Comparison of ENCODE assay signal across 10 mouse cellular contexts in the genomic region with DNA sequence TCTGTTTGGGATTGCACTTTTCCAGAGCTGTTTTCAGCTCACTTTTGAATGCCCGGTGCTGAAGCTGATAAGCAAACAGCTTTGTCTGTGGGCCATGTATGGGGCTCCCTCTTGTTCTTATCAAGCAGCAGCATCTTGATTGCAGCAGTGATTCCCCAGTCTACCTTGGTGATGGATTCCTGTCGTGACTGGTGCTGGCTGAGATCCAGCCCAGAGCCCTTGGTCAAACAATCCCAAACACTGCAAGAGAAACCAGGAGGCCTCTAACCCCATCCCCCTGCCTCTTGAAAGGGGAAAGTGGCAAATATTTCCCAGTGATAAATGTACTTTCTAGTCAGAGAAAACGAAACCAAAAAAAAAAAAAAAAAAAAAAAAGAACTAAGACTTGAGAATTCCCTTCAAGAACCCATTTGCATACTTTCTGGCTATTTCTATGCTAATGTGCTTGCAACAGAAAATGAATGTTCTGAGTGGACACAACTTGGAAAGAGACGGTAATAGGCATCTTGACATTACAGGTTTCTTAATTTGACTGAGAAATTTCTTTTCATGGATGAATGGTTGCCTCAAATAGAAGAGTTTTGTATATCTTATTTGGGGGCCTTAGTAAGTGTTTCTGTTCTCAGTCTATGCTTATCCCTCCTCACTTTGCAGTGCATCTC. TPM values are rescaled to one million over a fixed set of nuclear protein-coding genes. Genes with fewer than 3 reads are reported as not detected.
DNase-seq lines count a peak whose midpoint lies in the region; ATAC-seq and TF ChIP-seq lines count a peak whose summit lies in the region.
"Had no signal": no experiment of that assay in that cellular context is flagged by ENCODE, and none has a peak within 500 bp of the region (broad histone marks: within the 10 kb centered on the region; RNA-seq: fewer than 3 reads in every experiment).

No protein-coding gene starts in this region.

- no peaks in the 10 kb centered on the region for H3K27me3 ChIP-seq in heart, embryonic 12.5 days (replicated peaks)
- no peaks in the 10 kb centered on the region for H3K27me3 ChIP-seq in heart, embryonic 11.5 days (ENCODE audit: control insufficient read depth, insufficient read depth, low read length)
- no peaks in the 10 kb centered on the region for H3K27me3 ChIP-seq in kidney, postnatal 0 days (ENCODE audit: insufficient read depth, low read length)
- H3K27me3 ChIP-seq: embryonic facial prominence, embryonic 15.5 days had no signal

- no peak for ATAC-seq in heart, embryonic 12.5 days (ENCODE audit: insufficient number of reproducible peaks, low FRiP score)
- no peak for ATAC-seq in heart, embryonic 11.5 days (replicated peaks; ENCODE audit: insufficient number of reproducible peaks, low FRiP score, low TSS enrichment)
- no peak for ATAC-seq in kidney, postnatal 0 days (replicated peaks; ENCODE audit: low FRiP score, low read depth)

- H3K36me3 ChIP-seq in heart, embryonic 12.5 days = no peaks in the 10 kb centered on the region
- H3K36me3 ChIP-seq in heart, embryonic 11.5 days (ENCODE audit: control insufficient read depth, insufficient read depth, low read length) = no peaks in the 10 kb centered on the region
- no peaks in the 10 kb centered on the region for H3K36me3 ChIP-seq in kidney, postnatal 0 days (ENCODE audit: insufficient read depth, low read length)
- H3K36me3 ChIP-seq: embryonic facial prominence, embryonic 15.5 days had no signal

- no peak overlapping the region for H3K9ac ChIP-seq in heart, embryonic 12.5 days
- H3K9ac ChIP-seq in heart, embryonic 11.5 days (ENCODE audit: low read depth, low read length) = no peak overlapping the region
- no peak overlapping the region for H3K9ac ChIP-seq in kidney, postnatal 0 days (ENCODE audit: low read depth, low read length)
- H3K9ac ChIP-seq: embryonic facial prominence, embryonic 15.5 days had no signal

- H3K4me2 ChIP-seq in heart, embryonic 12.5 days = peak overlapping the region; percentile 24; the same call in 1 of the 2 replicates
- no peak overlapping the region for H3K4me2 ChIP-seq in heart, embryonic 11.5 days
- peak overlapping the region; percentile 25 for H3K4me2 ChIP-seq in kidney, postnatal 0 days (ENCODE audit: low read length)
- H3K4me2 ChIP-seq: embryonic facial prominence, embryonic 15.5 days had no signal

- H3K27ac ChIP-seq in heart, embryonic 12.5 days (ENCODE audit: poor library complexity, severe bottlenecking) = no peak overlapping the region
- no peak overlapping the region for H3K27ac ChIP-seq in heart, embryonic 11.5 days (ENCODE audit: low read depth, low read length)
- no peak overlapping the region for H3K27ac ChIP-seq in kidney, postnatal 0 days
- H3K27ac ChIP-seq: embryonic facial prominence, embryonic 15.5 days had no signal

- no peaks in the 10 kb centered on the region for H3K9me3 ChIP-seq in heart, embryonic 12.5 days (replicated peaks)
- no peaks in the 10 kb centered on the region for H3K9me3 ChIP-seq in heart, embryonic 11.5 days (replicated peaks; ENCODE audit: control insufficient read depth, low read length)
- H3K9me3 ChIP-seq in kidney, postnatal 0 days (replicated peaks; ENCODE audit: low read length) = no peaks in the 10 kb centered on the region
- H3K9me3 ChIP-seq: embryonic facial prominence, embryonic 15.5 days had no signal

- DNase-seq in 3134 (ENCODE audit: extremely low read depth, insufficient read length, low spot score) = peak; percentile 7
- peak; percentile 35 for DNase-seq in adrenal gland, adult 8-10 months
- DNase-seq in kidney, postnatal 0 days (ENCODE audit: low spot score) = peak; percentile 18
- no peak for DNase-seq in spleen, postnatal 10 days (ENCODE audit: low spot score in 2 of 2)
- DNase-seq in right cerebral cortex, adult 2 months (ENCODE audit: low spot score in 2 of 2) = no peak
- DNase-seq in cerebellum, postnatal 4 days (ENCODE audit: low spot score in 2 of 2) = no peak
- DNase-seq: cerebellum, adult 9-10 months had no signal

- TF ChIP-seq CTCF in kidney, postnatal 0 days (IDR thresholded peaks at IDR 0.05; ENCODE audit: low read depth) = no peak

- WGBS in heart, embryonic 12.5 days = 16% methylated on average over 4 of the region's 4 CpGs
- WGBS in heart, embryonic 11.5 days (ENCODE audit: insufficient replicate concordance) = 23% methylated on average over 4 of the region's 4 CpGs
- WGBS in kidney, postnatal 0 days = 32% methylated on average over 4 of the region's 4 CpGs

- H3K4me1 ChIP-seq in heart, embryonic 12.5 days (replicated peaks) = peaks cover 10% of the 10 kb centered on the region
- peaks cover 3% of the 10 kb centered on the region; the same call in 1 of the 2 replicates for H3K4me1 ChIP-seq in heart, embryonic 11.5 days (ENCODE audit: control insufficient read depth, insufficient read depth, low read length)
- H3K4me1 ChIP-seq in kidney, postnatal 0 days (replicated peaks; ENCODE audit: insufficient read depth, low read length) = no peaks in the 10 kb centered on the region
- H3K4me1 ChIP-seq: embryonic facial prominence, embryonic 15.5 days had no signal

- H3K4me3 ChIP-seq in heart, embryonic 12.5 days = no peak overlapping the region
- no peak overlapping the region for H3K4me3 ChIP-seq in heart, embryonic 11.5 days (ENCODE audit: low read depth, low read length)
- no peak overlapping the region for H3K4me3 ChIP-seq in kidney, postnatal 0 days (replicated peaks; ENCODE audit: low read depth, low read length)
- H3K4me3 ChIP-seq: embryonic facial prominence, embryonic 15.5 days had no signal

RNA-seq across cellular contexts. Expression of gene Cobll1, which starts 40.0 kb away (rescaled TPM):
- polyA plus RNA-seq in heart, embryonic 12.5 days (2016; fragmentation: Nextera tagmentation; extraction: Ambion mirVana) = 12.8 and 14.5 TPM in 2 replicates
- polyA plus RNA-seq in heart, embryonic 11.5 days (2014; fragmentation: Nextera tagmentation; extraction: Ambion mirVana) = 9.9 and 10.1 TPM in 2 replicates
- total RNA-seq in adrenal gland, adult 8-10 months (2022) = 100 to 1,000 TPM; 247 to 481 (median 339) TPM
- 23.8 and 25.7 TPM in 2 replicates for polyA plus RNA-seq in kidney, postnatal 0 days (2015; fragmentation: Nextera tagmentation; extraction: Ambion mirVana)

Comparison
In these comparisons a context has a peak if more than half of its experiments do, and no peak if none do; other contexts are left out.
1. DNase-seq: peak in 3134 (single experiment), adrenal gland, adult 8-10 months (single experiment) and kidney, postnatal 0 days (single experiment); none in spleen, postnatal 10 days (0 of 2), right cerebral cortex, adult 2 months (0 of 2) and cerebellum, postnatal 4 days (0 of 2).